Mouse (Mus musculus) MEL (cell line): ENCODE data around the gene Mgll. TPM values are rescaled to one million over a fixed set of nuclear protein-coding genes. Genes with fewer than 3 reads are reported as not detected.

ENCODE experiments used
- DNase-seq: peaks from one replicate; pipeline ENCODE4 v3.0.0; 2011; ENCODE audit warnings: low read depth, low spot score
- H3K27ac ChIP-seq: 2 replicates; pipeline ENCODE4 v1.5.1; 2012; ENCODE audit warnings: low read depth, mild to moderate bottlenecking, control low read depth, low read length, moderate library complexity; ENCODE audit not compliant: control insufficient read depth
- H3K27me3 ChIP-seq, 2 experiments: fragments of 150-350 bp in 1 of 2; sonication (generic) in 1 of 2; 2 replicates each; pipeline ENCODE4 v1.6.1; 2012; ENCODE audit warnings: low read length in 2 of 2, mild to moderate bottlenecking in 2 of 2, improper control_type of control experiment in 1 of 2, moderate library complexity in 1 of 2; ENCODE audit not compliant: insufficient read depth in 2 of 2, control insufficient read depth in 1 of 2
- H3K36me3 ChIP-seq, 2 experiments: 2 replicates each; pipeline ENCODE4 v1.6.1; 2012 to 2014; ENCODE audit warnings: low read length in 2 of 2, improper control_type of control experiment in 1 of 2, inconsistent platforms in 1 of 2, mild to moderate bottlenecking in 1 of 2; ENCODE audit not compliant: insufficient read depth in 2 of 2, control insufficient read depth in 1 of 2
- H3K4me1 ChIP-seq, 2 experiments: fragments of 150-350 bp in 1 of 2; sonication (generic) in 1 of 2; 2 replicates each; pipeline ENCODE4 v1.6.1; 2012; ENCODE audit warnings: low read length in 2 of 2, improper control_type of control experiment in 1 of 2, mild to moderate bottlenecking in 1 of 2; ENCODE audit not compliant: insufficient read depth in 2 of 2, control insufficient read depth in 1 of 2
- H3K4me3 ChIP-seq, 2 experiments: fragments of 150-350 bp in 1 of 2; sonication (generic) in 1 of 2; 2 replicates each; pipeline ENCODE4 v1.5.1; 2012; ENCODE audit warnings: low read depth in 2 of 2, low read length in 2 of 2, mild to moderate bottlenecking in 2 of 2, moderate library complexity in 2 of 2, control low read depth in 1 of 2, improper control_type of control experiment in 1 of 2; ENCODE audit not compliant: control insufficient read depth in 1 of 2, insufficient read depth in 1 of 2
- H3K79me2 ChIP-seq: 2 replicates; pipeline ENCODE4 v1.6.1; 2012; ENCODE audit warnings: mild to moderate bottlenecking, low read length, moderate library complexity; ENCODE audit not compliant: control insufficient read depth, poor library complexity, insufficient read depth
- H3K9ac ChIP-seq: 2 replicates; pipeline ENCODE4 v1.6.1; 2012; ENCODE audit warnings: low read depth, mild to moderate bottlenecking, control low read depth, low read length, moderate library complexity; ENCODE audit not compliant: control insufficient read depth, poor library complexity, severe bottlenecking
- H3K9me3 ChIP-seq: fragments of 150-350 bp; sonication (generic); replicated peaks from 2 replicates; pipeline ENCODE4 v1.6.1; 2012; ENCODE audit warnings: mild to moderate bottlenecking, low read length, improper control_type of control experiment, moderate library complexity; ENCODE audit not compliant: insufficient read depth
- BHLHE40 ChIP-seq: IDR thresholded peaks from 2 replicates; pipeline ENCODE4 v1.6.1; 2012; ENCODE audit warnings: low read depth, mild to moderate bottlenecking, inconsistent platforms, low read length, improper control_type of control experiment, borderline replicate concordance
- CHD1 ChIP-seq: IDR thresholded peaks from 2 replicates; pipeline ENCODE4 v1.6.1; 2012; ENCODE audit warnings: low read depth, mild to moderate bottlenecking, inconsistent platforms, low read length, improper control_type of control experiment
- CHD2 ChIP-seq: IDR thresholded peaks from 2 replicates; pipeline ENCODE4 v1.6.1; 2011; ENCODE audit warnings: low read length, improper control_type of control experiment
- CTCF ChIP-seq, 3 experiments: IDR thresholded peaks in 2 of 3; conservative IDR thresholded peaks in 1 of 3; 2 replicates each; pipeline ENCODE4 v1.5.1; 2011 to 2012; ENCODE audit warnings: low read length in 3 of 3, low read depth in 2 of 3, mild to moderate bottlenecking in 2 of 3, improper control_type of control experiment in 1 of 3, inconsistent platforms in 1 of 3, mixed read lengths in 1 of 3, moderate library complexity in 1 of 3; ENCODE audit not compliant: control insufficient read depth in 1 of 3, insufficient read depth in 1 of 3, poor library complexity in 1 of 3, severe bottlenecking in 1 of 3
- ELF1 ChIP-seq: IDR thresholded peaks from 2 replicates; pipeline ENCODE4 v1.6.1; 2014; ENCODE audit warnings: low read depth, mild to moderate bottlenecking, inconsistent platforms, low read length, improper control_type of control experiment, moderate library complexity
- EP300 ChIP-seq, 2 experiments: IDR thresholded peaks; 2 replicates each; pipeline ENCODE4 v1.6.1; 2011; ENCODE audit warnings: improper control_type of control experiment in 2 of 2, low read length in 2 of 2, low read depth in 1 of 2, mild to moderate bottlenecking in 1 of 2
- ETS1 ChIP-seq: IDR thresholded peaks from 2 replicates; pipeline ENCODE4 v1.6.1; 2012; ENCODE audit warnings: low read depth, mild to moderate bottlenecking, inconsistent platforms, low read length, improper control_type of control experiment, moderate library complexity
- GABPA ChIP-seq: IDR thresholded peaks from 2 replicates; pipeline ENCODE4 v1.6.1; 2012; ENCODE audit warnings: low read depth, mild to moderate bottlenecking, inconsistent platforms, low read length, improper control_type of control experiment, moderate library complexity
- HCFC1 ChIP-seq: IDR thresholded peaks from 2 replicates; pipeline ENCODE4 v1.6.1; 2012; ENCODE audit warnings: low read depth, mild to moderate bottlenecking, inconsistent platforms, low read length, improper control_type of control experiment, moderate library complexity
- JUND ChIP-seq: IDR thresholded peaks from 2 replicates; pipeline ENCODE4 v1.6.1; 2011; ENCODE audit warnings: low read depth, mild to moderate bottlenecking, improper control_type of control experiment, low read length
- KAT2A ChIP-seq: conservative IDR thresholded peaks from 2 replicates; pipeline ENCODE4 v1.6.1; 2012; ENCODE audit warnings: low read depth, low read length, improper control_type of control experiment, inconsistent platforms
- MAZ ChIP-seq: IDR thresholded peaks from 2 replicates; pipeline ENCODE4 v1.6.1; 2012; ENCODE audit warnings: low read depth, mild to moderate bottlenecking, inconsistent platforms, low read length, improper control_type of control experiment
- MXI1 ChIP-seq: IDR thresholded peaks from 2 replicates; pipeline ENCODE4 v1.6.1; 2011; ENCODE audit warnings: mild to moderate bottlenecking, low read depth, low read length, improper control_type of control experiment
- MYB ChIP-seq: IDR thresholded peaks from 2 replicates; pipeline ENCODE4 v1.6.1; 2011; ENCODE audit warnings: mild to moderate bottlenecking, low read depth, low read length, improper control_type of control experiment
- MYC ChIP-seq: IDR thresholded peaks from 2 replicates; pipeline ENCODE4 v1.6.1; 2011; ENCODE audit warnings: low read depth, mild to moderate bottlenecking, low read length, improper control_type of control experiment, moderate library complexity
- POLR2A ChIP-seq, 2 experiments: IDR thresholded peaks; 2 replicates each; pipeline ENCODE4 v1.6.1; 2011 to 2012; ENCODE audit warnings: low read length in 2 of 2, mild to moderate bottlenecking in 2 of 2, control low read depth in 1 of 2, improper control_type of control experiment in 1 of 2, low read depth in 1 of 2, moderate library complexity in 1 of 2; ENCODE audit not compliant: control insufficient read depth in 1 of 2, insufficient read depth in 1 of 2, poor library complexity in 1 of 2
- POLR2AphosphoS2 ChIP-seq: IDR thresholded peaks from 2 replicates; pipeline ENCODE4 v1.6.1; 2011; ENCODE audit warnings: low read length, improper control_type of control experiment
- POLR2AphosphoS5 ChIP-seq: IDR thresholded peaks from 2 replicates; pipeline ENCODE4 v1.6.1; 2012; ENCODE audit warnings: low read depth, borderline replicate concordance, mild to moderate bottlenecking, inconsistent platforms, low read length, moderate library complexity, mixed read lengths
- RAD21 ChIP-seq: IDR thresholded peaks from 2 replicates; pipeline ENCODE4 v1.6.1; 2011; ENCODE audit warnings: mild to moderate bottlenecking, low read depth, low read length, improper control_type of control experiment
- SMC3 ChIP-seq: IDR thresholded peaks from 2 replicates; pipeline ENCODE4 v1.6.1; 2011; ENCODE audit warnings: low read depth, low read length, improper control_type of control experiment
- TBP ChIP-seq: IDR thresholded peaks from 2 replicates; pipeline ENCODE4 v1.8.0; 2011; ENCODE audit warnings: low read depth, low read length, improper control_type of control experiment
- UBTF ChIP-seq: IDR thresholded peaks from 2 replicates; pipeline ENCODE4 v1.6.1; 2012; ENCODE audit warnings: low read depth, mild to moderate bottlenecking, inconsistent platforms, low read length, improper control_type of control experiment, moderate library complexity, borderline replicate concordance; ENCODE audit not compliant: insufficient read depth
- ZC3H11A ChIP-seq: IDR thresholded peaks from 2 replicates; pipeline ENCODE4 v1.6.1; 2012; ENCODE audit warnings: low read depth, mild to moderate bottlenecking, inconsistent platforms, low read length, improper control_type of control experiment
- ZKSCAN1 ChIP-seq: IDR thresholded peaks from 2 replicates; pipeline ENCODE4 v1.6.1; 2012; ENCODE audit warnings: low read depth, mild to moderate bottlenecking, inconsistent platforms, low read length, improper control_type of control experiment, moderate library complexity
- ZMIZ1 ChIP-seq: IDR thresholded peaks from 2 replicates; pipeline ENCODE4 v1.6.1; 2012; ENCODE audit warnings: low read depth, mild to moderate bottlenecking, inconsistent platforms, low read length, improper control_type of control experiment, moderate library complexity
- ZNF384 ChIP-seq: IDR thresholded peaks from 2 replicates; pipeline ENCODE4 v1.6.1; 2012; ENCODE audit warnings: low read depth, mild to moderate bottlenecking, inconsistent platforms, low read length, improper control_type of control experiment
- polyA plus RNA-seq, 2 experiments: library from polyadenylated mRNA; stranded (reverse) in 1 of 2; unstranded in 1 of 2; fragments of >175 nt in 1 of 2; fragments of >200 nt in 1 of 2; gene quantifications; 2 replicates each; pipeline versions ENCODE4 v1.2.1 to v1.2.4; 2012; ENCODE audit warnings: low replicate concordance in 2 of 2, low read depth in 1 of 2; ENCODE audit not compliant: insufficient read length in 2 of 2, insufficient read depth in 1 of 2, missing spikeins in 1 of 2
- total RNA-seq: library from RNA; depleted of rRNA; stranded (reverse); fragments of 300-350 nt; gene quantifications from 2 replicates; pipeline ENCODE4 v1.2.3, GENCODE M21; 2012

Gene Mgll
- total and polyA plus RNA-seq, 3 experiments: not detected

GRCm38 (mm10) chr6:88850034-88850433 is 125.8 kb downstream of the Mgll start:
- no peaks in the 10 kb centered on the region for H3K79me2 ChIP-seq

GRCm38 (mm10) chr6:88854509-88854908 is 130.3 kb downstream of the Mgll start:
- Histone ChIP-seq H3K4me3 (no peak overlapping the region), H3K9me3 (no peaks in the 10 kb centered on the region), H3K36me3 (no peaks in the 10 kb centered on the region), H3K27ac (no peak overlapping the region), H3K27me3 (peaks cover 12 to 35% of the 10 kb centered on the region in 2 experiments), H3K9ac (no peak overlapping the region), H3K4me1 (no peaks in the 10 kb centered on the region), H3K79me2 (no peaks in the 10 kb centered on the region)
- TF ChIP-seq ZC3H11A (no peak), CHD2 (no peak), BHLHE40 (no peak), HCFC1 (no peak), ETS1 (no peak), TBP (no peak)
- no peak for DNase-seq

More at GRCm38 (mm10) chr6:88850034-88850433, 125.8 kb downstream of the Mgll start:
- H3K4me3 ChIP-seq: no peak overlapping the region
- no peak overlapping the region for H3K27ac ChIP-seq
- H3K4me1 ChIP-seq: no peaks in the 10 kb centered on the region
- TF ChIP-seq ELF1 (no peak), CTCF (IDR thresholded peaks at IDR 0.05 in 2 of 3, conservative IDR thresholded peaks at IDR 0.05 in 1 of 3; ENCODE audit: control insufficient read depth in 1 of 3, insufficient read depth in 1 of 3, low read depth in 2 of 3, low read length in 3 of 3, poor library complexity in 1 of 3, severe bottlenecking in 1 of 3) (peak in 1 of 3 experiments; percentile 6; a peak in 1 of 6 replicates)
- no peaks in the 10 kb centered on the region for H3K36me3 ChIP-seq
- no peak for DNase-seq
- H3K9me3 ChIP-seq: no peaks in the 10 kb centered on the region
- H3K9ac ChIP-seq: no peak overlapping the region
- H3K27me3 ChIP-seq: peaks cover 12 to 18% of the 10 kb centered on the region in 2 experiments

GRCm38 (mm10) chr6:88855636-88856035 is 131.4 kb downstream of the Mgll start:
- Histone ChIP-seq H3K36me3 (no peaks in the 10 kb centered on the region), H3K4me3 (no peak overlapping the region), H3K9ac (no peak overlapping the region), H3K27ac (no peak overlapping the region), H3K27me3 (peaks cover 15 to 35% of the 10 kb centered on the region in 2 experiments), H3K9me3 (no peaks in the 10 kb centered on the region), H3K4me1 (no peaks in the 10 kb centered on the region), H3K79me2 (no peaks in the 10 kb centered on the region)
- peak; percentile 80 for DNase-seq
- TF ChIP-seq JUND (no peak), MXI1 (no peak), POLR2AphosphoS5 (no peak), HCFC1 (no peak), ZC3H11A (peak; percentile 75), MAZ (no peak), ELF1 (no peak), EP300 (IDR thresholded peaks at IDR 0.05; ENCODE audit: low read depth in 1 of 2, low read length in 2 of 2) (no peak), RAD21 (peak; percentile 82), GABPA (no peak), MYC (no peak), CHD2 (no peak), POLR2AphosphoS2 (no peak), UBTF (no peak), ZNF384 (no peak), KAT2A (no peak), ZKSCAN1 (no peak), CTCF (IDR thresholded peaks at IDR 0.05 in 2 of 3, conservative IDR thresholded peaks at IDR 0.05 in 1 of 3; ENCODE audit: control insufficient read depth in 1 of 3, insufficient read depth in 1 of 3, low read depth in 2 of 3, low read length in 3 of 3, poor library complexity in 1 of 3, severe bottlenecking in 1 of 3) (peak; percentile 54 to 88 (median 59)), SMC3 (peak; percentile 85), CHD1 (no peak), POLR2A (IDR thresholded peaks at IDR 0.05; ENCODE audit: control insufficient read depth in 1 of 2, insufficient read depth in 1 of 2, low read depth in 1 of 2, low read length in 2 of 2, poor library complexity in 1 of 2) (no peak), BHLHE40 (no peak), MYB (no peak), ZMIZ1 (no peak)
